Mouse (Mus musculus) MEL (cell line): Measurements from ENCODE around the gene Tnnt2. TPM values are rescaled to one million over a fixed set of nuclear protein-coding genes. Genes with fewer than 3 reads are reported as not detected.

Experiments
- DNase-seq: peaks from one replicate; pipeline ENCODE4 v3.0.0; 2011; ENCODE audit warnings: low read depth, low spot score
- H3K27ac ChIP-seq: 2 replicates; pipeline ENCODE4 v1.5.1; 2012; ENCODE audit warnings: low read depth, mild to moderate bottlenecking, control low read depth, low read length, moderate library complexity; ENCODE audit not compliant: control insufficient read depth
- H3K27me3 ChIP-seq, 2 experiments: fragments of 150-350 bp in 1 of 2; sonication (generic) in 1 of 2; 2 replicates each; pipeline ENCODE4 v1.6.1; 2012; ENCODE audit warnings: low read length in 2 of 2, mild to moderate bottlenecking in 2 of 2, improper control_type of control experiment in 1 of 2, moderate library complexity in 1 of 2; ENCODE audit not compliant: insufficient read depth in 2 of 2, control insufficient read depth in 1 of 2
- H3K36me3 ChIP-seq, 2 experiments: 2 replicates each; pipeline ENCODE4 v1.6.1; 2012 to 2014; ENCODE audit warnings: low read length in 2 of 2, improper control_type of control experiment in 1 of 2, inconsistent platforms in 1 of 2, mild to moderate bottlenecking in 1 of 2; ENCODE audit not compliant: insufficient read depth in 2 of 2, control insufficient read depth in 1 of 2
- H3K4me1 ChIP-seq, 2 experiments: fragments of 150-350 bp in 1 of 2; sonication (generic) in 1 of 2; 2 replicates each; pipeline ENCODE4 v1.6.1; 2012; ENCODE audit warnings: low read length in 2 of 2, improper control_type of control experiment in 1 of 2, mild to moderate bottlenecking in 1 of 2; ENCODE audit not compliant: insufficient read depth in 2 of 2, control insufficient read depth in 1 of 2
- H3K4me3 ChIP-seq, 2 experiments: fragments of 150-350 bp in 1 of 2; sonication (generic) in 1 of 2; 2 replicates each; pipeline ENCODE4 v1.5.1; 2012; ENCODE audit warnings: low read depth in 2 of 2, low read length in 2 of 2, mild to moderate bottlenecking in 2 of 2, moderate library complexity in 2 of 2, control low read depth in 1 of 2, improper control_type of control experiment in 1 of 2; ENCODE audit not compliant: control insufficient read depth in 1 of 2, insufficient read depth in 1 of 2
- H3K79me2 ChIP-seq: 2 replicates; pipeline ENCODE4 v1.6.1; 2012; ENCODE audit warnings: mild to moderate bottlenecking, low read length, moderate library complexity; ENCODE audit not compliant: control insufficient read depth, poor library complexity, insufficient read depth
- H3K9ac ChIP-seq: 2 replicates; pipeline ENCODE4 v1.6.1; 2012; ENCODE audit warnings: low read depth, mild to moderate bottlenecking, control low read depth, low read length, moderate library complexity; ENCODE audit not compliant: control insufficient read depth, poor library complexity, severe bottlenecking
- H3K9me3 ChIP-seq: fragments of 150-350 bp; sonication (generic); replicated peaks from 2 replicates; pipeline ENCODE4 v1.6.1; 2012; ENCODE audit warnings: mild to moderate bottlenecking, low read length, improper control_type of control experiment, moderate library complexity; ENCODE audit not compliant: insufficient read depth
- BHLHE40 ChIP-seq: IDR thresholded peaks from 2 replicates; pipeline ENCODE4 v1.6.1; 2012; ENCODE audit warnings: low read depth, mild to moderate bottlenecking, inconsistent platforms, low read length, improper control_type of control experiment, borderline replicate concordance
- E2F4 ChIP-seq: IDR thresholded peaks from 2 replicates; pipeline ENCODE4 v1.6.1; 2011; ENCODE audit warnings: low read depth, low read length, improper control_type of control experiment, borderline replicate concordance
- ELF1 ChIP-seq: IDR thresholded peaks from 2 replicates; pipeline ENCODE4 v1.6.1; 2014; ENCODE audit warnings: low read depth, mild to moderate bottlenecking, inconsistent platforms, low read length, improper control_type of control experiment, moderate library complexity
- EP300 ChIP-seq, 2 experiments: IDR thresholded peaks; 2 replicates each; pipeline ENCODE4 v1.6.1; 2011; ENCODE audit warnings: improper control_type of control experiment in 2 of 2, low read length in 2 of 2, low read depth in 1 of 2, mild to moderate bottlenecking in 1 of 2
- ETS1 ChIP-seq: IDR thresholded peaks from 2 replicates; pipeline ENCODE4 v1.6.1; 2012; ENCODE audit warnings: low read depth, mild to moderate bottlenecking, inconsistent platforms, low read length, improper control_type of control experiment, moderate library complexity
- GABPA ChIP-seq: IDR thresholded peaks from 2 replicates; pipeline ENCODE4 v1.6.1; 2012; ENCODE audit warnings: low read depth, mild to moderate bottlenecking, inconsistent platforms, low read length, improper control_type of control experiment, moderate library complexity
- KAT2A ChIP-seq: conservative IDR thresholded peaks from 2 replicates; pipeline ENCODE4 v1.6.1; 2012; ENCODE audit warnings: low read depth, low read length, improper control_type of control experiment, inconsistent platforms
- MEF2A ChIP-seq: IDR thresholded peaks from 2 replicates; pipeline ENCODE4 v1.6.1; 2014; ENCODE audit warnings: low read depth, mild to moderate bottlenecking, inconsistent platforms, low read length, improper control_type of control experiment; ENCODE audit not compliant: poor library complexity, insufficient replicate concordance, severe bottlenecking; ENCODE audit errors: extremely low read depth
- MXI1 ChIP-seq: IDR thresholded peaks from 2 replicates; pipeline ENCODE4 v1.6.1; 2011; ENCODE audit warnings: mild to moderate bottlenecking, low read depth, low read length, improper control_type of control experiment
- MYC ChIP-seq: IDR thresholded peaks from 2 replicates; pipeline ENCODE4 v1.6.1; 2011; ENCODE audit warnings: low read depth, mild to moderate bottlenecking, low read length, improper control_type of control experiment, moderate library complexity
- NRF1 ChIP-seq: IDR thresholded peaks from 2 replicates; pipeline ENCODE4 v1.6.1; 2014; ENCODE audit warnings: low read depth, mild to moderate bottlenecking, inconsistent platforms, low read length, improper control_type of control experiment, moderate library complexity; ENCODE audit not compliant: poor library complexity, insufficient read depth, severe bottlenecking
- POLR2AphosphoS2 ChIP-seq: IDR thresholded peaks from 2 replicates; pipeline ENCODE4 v1.6.1; 2011; ENCODE audit warnings: low read length, improper control_type of control experiment
- POLR2AphosphoS5 ChIP-seq: IDR thresholded peaks from 2 replicates; pipeline ENCODE4 v1.6.1; 2012; ENCODE audit warnings: low read depth, borderline replicate concordance, mild to moderate bottlenecking, inconsistent platforms, low read length, moderate library complexity, mixed read lengths
- SMC3 ChIP-seq: IDR thresholded peaks from 2 replicates; pipeline ENCODE4 v1.6.1; 2011; ENCODE audit warnings: low read depth, low read length, improper control_type of control experiment
- USF1 ChIP-seq: IDR thresholded peaks from 2 replicates; pipeline ENCODE4 v1.6.1; 2014; ENCODE audit warnings: low read depth, mild to moderate bottlenecking, inconsistent platforms, low read length, improper control_type of control experiment, moderate library complexity
- ZMIZ1 ChIP-seq: IDR thresholded peaks from 2 replicates; pipeline ENCODE4 v1.6.1; 2012; ENCODE audit warnings: low read depth, mild to moderate bottlenecking, inconsistent platforms, low read length, improper control_type of control experiment, moderate library complexity
- polyA plus RNA-seq, 2 experiments: library from polyadenylated mRNA; stranded (reverse) in 1 of 2; unstranded in 1 of 2; fragments of >175 nt in 1 of 2; fragments of >200 nt in 1 of 2; gene quantifications; 2 replicates each; pipeline versions ENCODE4 v1.2.1 to v1.2.4; 2012; ENCODE audit warnings: low replicate concordance in 2 of 2, low read depth in 1 of 2; ENCODE audit not compliant: insufficient read length in 2 of 2, insufficient read depth in 1 of 2, missing spikeins in 1 of 2
- total RNA-seq: library from RNA; depleted of rRNA; stranded (reverse); fragments of 300-350 nt; gene quantifications from 2 replicates; pipeline ENCODE4 v1.2.3, GENCODE M21; 2012

Gene Tnnt2
- total and polyA plus RNA-seq, 3 experiments: not detected

GRCm38 (mm10) chr1:135794216-135795134 lies 41.7 kb upstream of the Tnnt2 start (continued):
- TF ChIP-seq NRF1 (no peak), MYC (no peak)
- TF ChIP-seq, all 39 proteins: peak for 0

GRCm38 (mm10) chr1:135798492-135798891 lies 37.7 kb upstream of the Tnnt2 start:
- Histone ChIP-seq H3K9me3 (no peaks in the 10 kb centered on the region), H3K27ac (no peak overlapping the region), H3K79me2 (no peaks in the 10 kb centered on the region), H3K36me3 (peaks cover 0 to 4% of the 10 kb centered on the region in 2 experiments; a peak in 2 of 4 replicates), H3K9ac (no peak overlapping the region), H3K27me3 (no peaks in the 10 kb centered on the region; a peak in 1 of 4 replicates), H3K4me3 (no peak overlapping the region), H3K4me1 (peaks cover 0 to 19% of the 10 kb centered on the region in 2 experiments; a peak in 2 of 4 replicates)
- DNase-seq: no peak
- TF ChIP-seq SMC3 (no peak), BHLHE40 (no peak), ELF1 (no peak), ETS1 (no peak), USF1 (no peak), GABPA (no peak), MXI1 (no peak), E2F4 (no peak), POLR2AphosphoS5 (no peak), KAT2A (no peak), EP300 (IDR thresholded peaks at IDR 0.05; ENCODE audit: low read depth in 1 of 2, low read length in 2 of 2) (no peak)

GRCm38 (mm10) chr1:135799109-135799627 lies 37.0 kb upstream of the Tnnt2 start:
- TF ChIP-seq ZMIZ1: no peak
- TF ChIP-seq E2F4: no peak
- no peak for TF ChIP-seq POLR2AphosphoS2
- TF ChIP-seq MEF2A: no peak
- H3K27ac ChIP-seq: no peak overlapping the region
- no peak for DNase-seq
- no peak overlapping the region for H3K9ac ChIP-seq
- H3K27me3 ChIP-seq: no peaks in the 10 kb centered on the region; a peak in 1 of 4 replicates
- peaks cover 0 to 15% of the 10 kb centered on the region in 2 experiments; a peak in 2 of 4 replicates for H3K4me1 ChIP-seq
- no peak overlapping the region for H3K4me3 ChIP-seq
- H3K9me3 ChIP-seq: no peaks in the 10 kb centered on the region
- peaks cover 0 to 4% of the 10 kb centered on the region in 2 experiments; a peak in 2 of 4 replicates for H3K36me3 ChIP-seq
- H3K79me2 ChIP-seq: no peaks in the 10 kb centered on the region
